Mouse (Mus musculus) liver, embryonic 14 days (tissue): ENCODE data around the gene Dennd2c. TPM values are rescaled to one million over a fixed set of nuclear protein-coding genes. Genes with fewer than 3 reads are reported as not detected.

ENCODE experiments used
- polyA plus RNA-seq: library from polyadenylated mRNA; depleted of rRNA; stranded (reverse); fragments of >200 nt; gene quantifications from 2 replicates; pipeline ENCODE4 v1.2.3, GENCODE M21; 2012; rRNA removed

Dennd2c gene
- polyA plus RNA-seq, result 6.3 and 8.5 TPM in 2 replicates

DNA sequence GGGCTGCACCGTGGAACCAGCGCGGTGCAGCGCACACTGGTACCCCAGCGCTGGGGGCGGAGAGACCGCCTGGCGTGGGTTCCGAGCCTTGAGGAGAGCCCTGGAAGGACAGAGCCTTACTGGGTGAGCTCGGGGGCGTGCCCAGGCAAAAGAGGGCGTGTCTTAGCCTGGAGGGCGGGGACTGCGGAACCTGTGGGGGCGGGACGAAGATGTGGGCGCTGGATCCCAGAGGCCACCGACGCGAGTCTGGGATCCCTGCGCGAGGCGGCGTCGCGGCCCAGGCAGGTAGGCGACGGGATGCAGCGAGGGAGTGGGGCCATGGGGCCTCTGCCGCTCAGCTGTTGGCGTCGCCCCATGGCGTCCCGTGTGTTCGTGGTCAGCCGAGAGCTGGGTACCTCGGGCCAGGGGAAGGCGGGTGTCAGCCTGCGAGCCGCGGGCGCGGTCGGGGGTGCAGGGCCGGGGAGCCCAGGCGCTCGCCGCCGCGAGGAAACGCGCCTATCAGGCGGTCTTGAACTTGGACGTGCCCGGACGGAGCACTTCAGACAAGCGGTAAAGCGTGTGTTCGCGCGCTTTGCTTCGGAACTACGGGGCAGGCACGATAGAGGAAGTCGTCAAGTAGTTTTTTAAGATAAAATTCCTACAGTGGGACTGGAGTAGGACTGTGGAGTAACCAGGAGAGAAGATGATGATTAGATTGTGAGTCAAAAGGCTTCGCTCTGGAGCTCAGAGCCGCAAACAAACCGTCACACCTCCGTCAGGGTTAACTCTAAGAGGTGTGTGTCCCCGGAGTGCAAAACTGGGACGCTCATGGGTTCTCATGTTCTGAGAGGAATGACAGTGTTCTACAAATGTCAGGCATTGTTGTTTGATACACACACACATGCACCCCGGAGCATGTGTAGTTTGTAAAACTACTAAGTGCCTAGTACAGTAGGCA lies at the start of gene Dennd2c:
TSS of gene Dennd2c (plus strand) at position 151 of the 937 bp plus-strand sequence.

DNA sequence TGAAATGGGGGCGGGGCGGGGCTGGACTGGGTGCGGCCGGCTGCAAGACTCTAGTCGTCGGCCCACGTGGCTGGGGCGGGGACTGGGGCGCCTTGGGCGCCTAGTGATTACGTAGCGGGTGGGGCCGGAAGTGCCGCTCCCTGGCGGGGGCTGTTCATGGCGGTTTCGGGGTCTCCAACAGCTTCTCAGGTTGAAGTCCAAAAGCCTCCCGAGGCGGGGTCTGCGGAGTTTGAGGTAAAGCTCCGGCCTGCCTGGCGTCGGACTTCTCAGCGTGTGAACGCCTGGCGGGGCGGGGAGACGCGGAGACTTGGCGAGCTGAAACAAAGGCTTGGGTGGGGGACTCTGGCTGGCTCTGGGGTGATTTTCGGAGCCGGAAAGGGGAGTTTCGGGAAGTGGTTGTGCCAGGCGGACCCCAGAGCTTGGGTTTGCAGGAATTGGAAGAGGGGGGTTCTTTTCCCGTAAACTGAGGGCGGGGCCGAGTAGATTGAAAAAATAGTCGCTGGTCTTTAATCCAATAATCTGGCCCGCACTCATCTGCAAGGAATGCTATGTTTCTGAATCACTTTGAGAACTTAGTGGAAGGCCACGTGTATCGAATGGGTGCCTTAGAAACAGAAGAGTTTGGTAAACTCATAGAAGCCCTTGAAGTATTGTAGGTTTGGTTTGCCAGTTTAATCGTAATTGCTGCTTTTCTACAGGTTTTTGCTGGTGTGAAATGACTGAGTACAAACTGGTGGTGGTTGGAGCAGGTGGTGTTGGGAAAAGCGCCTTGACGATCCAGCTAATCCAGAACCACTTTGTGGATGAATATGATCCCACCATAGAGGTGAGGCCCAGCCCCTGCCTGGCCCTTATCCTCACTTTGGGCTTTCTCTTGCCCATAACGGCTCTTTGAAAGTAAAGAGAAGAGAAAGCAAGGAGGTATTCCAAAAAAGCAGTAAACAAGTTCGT lies 43.9 kb upstream of the Dennd2c start, which contains the start of gene Nras:
TSS of gene Nras (plus strand) at position 79 of the 951 bp plus-strand sequence.

DNA sequence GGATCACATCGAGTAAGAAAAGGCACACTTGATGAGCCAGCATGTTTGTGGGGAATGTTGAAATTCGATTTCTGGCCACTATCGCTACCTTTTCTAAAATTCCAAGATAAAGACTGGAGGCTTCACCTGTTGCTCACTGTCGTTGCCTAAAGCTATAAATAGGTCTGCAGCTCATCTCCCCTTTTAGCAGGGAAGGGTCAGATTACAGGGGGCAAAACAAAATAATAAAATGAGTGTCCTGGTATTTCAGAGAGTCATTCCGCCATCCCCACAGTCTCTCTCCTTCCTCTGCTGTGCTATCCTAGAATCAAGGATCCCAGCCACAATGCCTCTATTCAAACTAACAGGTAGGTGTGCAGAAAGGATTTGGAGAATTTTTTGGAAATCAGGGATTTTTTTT lies 28.6 kb upstream of the Dennd2c start, which contains the start of gene Ampd1:
TSS of gene Ampd1 (plus strand) at position 244 of the 400 bp plus-strand sequence.

DNA sequence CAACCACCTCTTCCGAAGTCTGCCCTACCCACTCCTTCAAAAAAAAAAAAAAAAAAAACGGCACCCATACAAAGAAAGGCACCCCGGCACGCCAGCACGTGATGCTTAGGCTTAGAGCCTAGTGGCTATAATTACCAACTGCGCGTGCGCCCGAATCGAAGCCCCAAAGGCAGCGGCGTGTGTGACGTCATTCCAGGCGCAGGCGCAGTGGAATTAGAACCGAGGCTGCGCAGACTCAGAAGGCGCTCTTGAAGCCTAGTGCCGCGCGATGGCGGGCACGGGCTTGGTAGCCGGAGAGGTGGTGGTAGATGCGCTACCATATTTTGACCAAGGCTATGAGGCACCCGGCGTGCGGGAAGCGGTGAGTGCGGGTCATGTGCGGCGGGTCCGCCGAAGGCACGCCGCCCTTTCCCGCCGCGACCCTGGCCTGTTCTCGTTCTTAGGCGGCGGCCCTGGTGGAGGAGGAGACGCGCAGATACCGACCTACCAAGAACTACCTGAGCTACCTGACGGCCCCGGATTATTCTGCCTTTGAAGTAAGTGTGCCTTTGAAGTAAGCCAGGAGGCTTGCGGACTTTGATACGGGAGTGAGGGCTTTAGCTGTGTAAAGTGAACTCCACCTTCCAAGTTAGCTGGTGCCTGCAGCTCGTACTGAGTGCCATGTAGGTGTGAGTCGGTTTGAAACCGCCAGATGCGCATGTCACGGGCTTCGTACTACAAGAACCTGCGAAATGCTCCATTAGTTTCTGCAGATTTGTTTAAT lies 69.3 kb downstream of the Dennd2c start, which contains the start of gene Bcas2:
TSS of gene Bcas2 (plus strand) at position 151 of the 763 bp plus-strand sequence.

Other genes with a start within 250 kb of the Dennd2c start
- gene Sycp1, start 166.5 kb upstream of the Dennd2c start, polyA plus RNA-seq, result 0.03 TPM in 2 replicates
- gene Nr1h5, start 138.5 kb upstream of the Dennd2c start, polyA plus RNA-seq, result 4.5 and 6.0 TPM in 2 replicates
- 6.1 and 6.6 TPM in 2 replicates for gene Sike1, start 106.9 kb upstream of the Dennd2c start, polyA plus RNA-seq
- gene Csde1, start 82.2 kb upstream of the Dennd2c start, polyA plus RNA-seq, result 31.9 and 38.2 TPM in 2 replicates
- 20.7 and 24.7 TPM in 2 replicates for gene Nras, start 44.3 kb upstream of the Dennd2c start, polyA plus RNA-seq
- gene Ampd1, start 28.6 kb upstream of the Dennd2c start, polyA plus RNA-seq, result 0.12 and 0.61 TPM in 2 replicates
- gene Bcas2, start 69.1 kb downstream of the Dennd2c start, polyA plus RNA-seq, result 106 and 117 TPM in 2 replicates
- 6.4 and 7.9 TPM in 2 replicates for gene Trim33, start 176.7 kb downstream of the Dennd2c start, polyA plus RNA-seq